Mouse (Mus musculus): ENCODE measurements at regions not wholly inside any gene's neighbourhood (a gene's known extent, or its start where the extent isn't known, plus 50 kb on each side); places are given as distances from the start of the nearest gene placed in this dataset.

DNA sequence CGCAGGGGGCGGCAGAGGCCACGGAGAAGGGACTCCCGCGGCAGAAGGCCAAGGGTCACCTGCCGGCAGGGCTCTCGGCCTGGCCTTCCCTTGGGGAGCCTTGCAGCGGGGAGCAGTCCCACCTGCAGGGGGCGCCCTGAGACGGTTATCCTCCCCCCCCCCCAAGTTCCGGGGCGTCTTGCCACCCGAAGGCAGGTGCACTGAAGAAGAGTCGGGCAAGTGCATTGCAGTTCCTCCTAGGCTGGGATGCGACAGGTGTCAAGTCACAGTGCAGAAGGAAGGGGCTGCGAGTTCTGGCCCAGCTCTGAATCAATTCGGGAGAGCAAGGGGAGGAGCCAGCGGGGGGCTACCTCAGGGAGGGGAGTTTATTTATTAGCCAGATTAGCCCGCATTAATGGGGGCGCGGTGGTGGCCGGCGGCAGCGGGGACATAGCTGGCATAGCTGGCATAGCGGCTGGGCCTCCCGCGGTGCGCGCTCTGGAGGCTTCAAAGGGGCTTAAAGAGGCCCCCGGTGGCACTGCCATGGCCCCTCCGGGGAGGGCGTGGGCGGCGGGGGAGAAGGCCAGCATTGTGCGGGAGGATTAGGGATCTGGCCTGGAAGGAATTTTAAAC lies 71.9 kb upstream of the 1600014C23Rik start:
- TF ChIP-seq POLR2A (IDR thresholded peaks at IDR 0.05; ENCODE audit: insufficient read depth, low read depth, low read length) (no peak), CTCF (IDR thresholded peaks at IDR 0.05; ENCODE audit: insufficient read depth, low read depth, low read length) (no peak)
